Mouse (Mus musculus) hindbrain, embryonic 16.5 days (tissue): ENCODE measurements around the gene Hdac9. TPM values are rescaled to one million over a fixed set of nuclear protein-coding genes. Genes with fewer than 3 reads are reported as not detected.

Experiments
- ATAC-seq: fragments of 200-750 bp; cut with Nextera tagmentation; 2 replicates; pipeline ENCODE4 v1.8.0; 2017; ENCODE audit warnings: moderate TSS enrichment, moderate library complexity
- H3K27ac ChIP-seq: fragments of 300-500 bp; sonication (generic); 2 replicates; pipeline ENCODE4 v1.5.1; 2014; ENCODE audit warnings: low read depth, mild to moderate bottlenecking, control low read depth, low read length, moderate library complexity
- H3K27me3 ChIP-seq: fragments of 300-500 bp; sonication (generic); replicated peaks from 2 replicates; pipeline ENCODE4 v1.6.1; 2014; ENCODE audit warnings: low read length; ENCODE audit not compliant: control insufficient read depth, insufficient read depth
- H3K36me3 ChIP-seq: fragments of 300-500 bp; sonication (generic); 2 replicates; pipeline ENCODE4 v1.6.1; 2014; ENCODE audit warnings: mild to moderate bottlenecking, low read length, moderate library complexity, mixed read lengths; ENCODE audit not compliant: control insufficient read depth, insufficient read depth
- H3K4me1 ChIP-seq: fragments of 300-500 bp; sonication (generic); 2 replicates; pipeline ENCODE4 v1.6.1; 2014; ENCODE audit warnings: low read depth, low read length; ENCODE audit not compliant: control insufficient read depth, insufficient read depth
- H3K4me2 ChIP-seq: fragments of 300-500 bp; sonication (generic); 2 replicates; pipeline ENCODE4 v1.6.1; 2014; ENCODE audit warnings: mild to moderate bottlenecking, low read length, control low read depth, moderate library complexity
- H3K4me3 ChIP-seq: fragments of 300-500 bp; sonication (generic); 2 replicates; pipeline ENCODE4 v1.5.1; 2014; ENCODE audit warnings: mild to moderate bottlenecking, low read length, control low read depth, moderate library complexity
- H3K9ac ChIP-seq: fragments of 300-500 bp; sonication (generic); 2 replicates; pipeline ENCODE4 v1.6.1; 2014; ENCODE audit warnings: low read depth, mild to moderate bottlenecking, control low read depth, low read length, moderate library complexity
- H3K9me3 ChIP-seq: fragments of 300-500 bp; sonication (generic); 2 replicates; pipeline ENCODE4 v1.6.1; 2014; ENCODE audit warnings: mild to moderate bottlenecking, low read length, moderate library complexity; ENCODE audit not compliant: control insufficient read depth
- WGBS: fragments of 180-500 bp; shearing (Covaris S2); extraction: QIAGEN DNeasy Blood & Tissue Kit; methylation state at CpG from one replicate; pipeline ENCODE4 v1.1.7; 2014; 5-methylcytosine and 5-hydroxymethylcytosine counted together
- polyA plus RNA-seq: library from polyadenylated mRNA; unstranded; fragments of >200 nt; fragmentation: Nextera tagmentation; extraction: Ambion mirVana; gene quantifications from 2 replicates; pipeline ENCODE4 v1.2.1, GENCODE M21; 2015

Hdac9 gene
- polyA plus RNA-seq, 1 experiment from 2014 or later, result 10.4 TPM

GRCm38 (mm10) chr12:34378637-34379036 is 538.3 kb downstream of the Hdac9 start:
- ATAC-seq, result no peak
- Histone ChIP-seq H3K4me1 (no peaks in the 10 kb centered on the region), H3K9me3 (no peaks in the 10 kb centered on the region), H3K9ac (no peak overlapping the region), H3K4me3 (no peak overlapping the region), H3K27me3 (no peaks in the 10 kb centered on the region), H3K27ac (no peak overlapping the region), H3K36me3 (no peaks in the 10 kb centered on the region), H3K4me2 (no peak overlapping the region)
- WGBS, result 89% methylated on average over 4 of the region's 4 CpGs

- no peak for ATAC-seq
- 17% methylated on average over 6 of the region's 6 CpGs for WGBS
- H3K4me3 ChIP-seq, result no peak overlapping the region
Measured at GRCm38 (mm10) chr12:34351906-34352305, 565.0 kb downstream of the Hdac9 start.

DNA sequence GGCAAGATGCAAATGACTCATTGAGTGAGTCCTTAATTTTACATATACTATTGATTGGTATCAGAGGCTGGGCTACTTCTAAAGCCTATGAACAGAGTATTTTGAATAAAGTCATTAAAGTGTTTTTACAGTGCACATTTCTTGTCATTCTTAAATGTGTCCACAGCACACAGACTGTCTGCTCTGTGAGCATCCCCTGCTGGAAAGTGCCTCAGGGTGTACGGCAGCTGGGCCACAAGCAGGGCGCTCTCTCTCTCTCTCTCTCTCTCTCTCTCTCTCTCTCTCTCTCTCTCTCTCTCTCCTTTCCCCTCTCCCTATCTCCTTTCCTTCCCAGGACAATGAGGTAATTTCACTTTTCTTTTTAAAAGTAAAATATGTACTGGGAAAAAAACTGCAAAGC is 569.4 kb downstream of the Hdac9 start:
- Histone ChIP-seq H3K4me1 (no peaks in the 10 kb centered on the region), H3K27ac (no peak overlapping the region), H3K27me3 (no peaks in the 10 kb centered on the region), H3K4me2 (no peak overlapping the region), H3K9ac (no peak overlapping the region), H3K4me3 (no peak overlapping the region), H3K36me3 (no peaks in the 10 kb centered on the region), H3K9me3 (no peaks in the 10 kb centered on the region)
- no peak for ATAC-seq
- 43% methylated on average over 2 of the region's 2 CpGs for WGBS

More at GRCm38 (mm10) chr12:34351906-34352305, 565.0 kb downstream of the Hdac9 start:
- Histone ChIP-seq H3K27ac (no peak overlapping the region), H3K36me3 (no peaks in the 10 kb centered on the region), H3K4me1 (no peaks in the 10 kb centered on the region), H3K9me3 (no peaks in the 10 kb centered on the region), H3K4me2 (no peak overlapping the region), H3K27me3 (no peaks in the 10 kb centered on the region), H3K9ac (no peak overlapping the region)

DNA sequence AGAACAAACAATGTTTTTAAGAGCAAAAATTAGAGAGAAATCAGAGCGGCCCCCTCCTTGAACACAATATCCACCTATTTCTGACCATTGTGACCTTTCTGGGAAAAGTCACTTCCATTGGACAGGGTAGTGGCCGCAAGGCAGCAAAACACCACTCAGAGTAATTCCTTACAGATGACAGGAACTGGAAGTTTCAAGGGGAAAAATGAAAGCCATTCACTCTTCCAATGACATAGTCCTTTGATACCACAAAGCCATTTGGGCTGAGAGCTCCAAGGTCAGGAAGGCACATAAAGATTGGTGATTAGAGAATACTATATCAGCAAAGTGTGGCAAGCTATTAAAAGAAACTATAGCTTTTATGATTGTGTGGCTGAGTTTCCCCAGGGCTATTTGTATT is 574.1 kb downstream of the Hdac9 start:
- WGBS, result 89% methylated on average over 2 of the region's 2 CpGs
- Histone ChIP-seq H3K9ac (no peak overlapping the region), H3K9me3 (no peaks in the 10 kb centered on the region), H3K4me2 (no peak overlapping the region), H3K27me3 (no peaks in the 10 kb centered on the region), H3K36me3 (no peaks in the 10 kb centered on the region), H3K27ac (no peak overlapping the region), H3K4me1 (no peaks in the 10 kb centered on the region), H3K4me3 (no peak overlapping the region)
- no peak for ATAC-seq

DNA sequence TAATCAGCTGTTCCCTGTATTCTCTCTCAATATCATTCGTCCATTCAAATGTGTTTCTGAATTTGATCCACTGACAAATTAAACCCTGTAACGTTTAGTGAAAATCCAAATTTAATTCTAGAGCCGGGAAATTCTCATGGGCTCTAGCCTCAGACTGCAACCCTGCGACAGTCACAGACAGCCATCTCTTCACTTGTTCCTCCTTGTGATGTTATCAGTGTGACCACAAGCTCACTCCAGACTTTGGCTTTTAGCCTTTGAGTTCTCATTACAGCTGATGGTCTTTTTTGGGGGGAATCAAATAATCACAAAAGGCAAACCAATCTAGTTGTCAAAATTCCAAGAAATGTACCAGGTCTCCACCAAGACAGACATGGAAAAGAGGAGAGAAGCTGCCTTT is 578.0 kb downstream of the Hdac9 start:
- Histone ChIP-seq H3K4me2 (no peak overlapping the region), H3K9me3 (no peaks in the 10 kb centered on the region), H3K4me3 (no peak overlapping the region), H3K27me3 (no peaks in the 10 kb centered on the region), H3K36me3 (no peaks in the 10 kb centered on the region), H3K4me1 (no peaks in the 10 kb centered on the region), H3K27ac (no peak overlapping the region), H3K9ac (no peak overlapping the region)
- ATAC-seq, result no peak
- 86% methylated on average over 4 of the region's 4 CpGs for WGBS

DNA sequence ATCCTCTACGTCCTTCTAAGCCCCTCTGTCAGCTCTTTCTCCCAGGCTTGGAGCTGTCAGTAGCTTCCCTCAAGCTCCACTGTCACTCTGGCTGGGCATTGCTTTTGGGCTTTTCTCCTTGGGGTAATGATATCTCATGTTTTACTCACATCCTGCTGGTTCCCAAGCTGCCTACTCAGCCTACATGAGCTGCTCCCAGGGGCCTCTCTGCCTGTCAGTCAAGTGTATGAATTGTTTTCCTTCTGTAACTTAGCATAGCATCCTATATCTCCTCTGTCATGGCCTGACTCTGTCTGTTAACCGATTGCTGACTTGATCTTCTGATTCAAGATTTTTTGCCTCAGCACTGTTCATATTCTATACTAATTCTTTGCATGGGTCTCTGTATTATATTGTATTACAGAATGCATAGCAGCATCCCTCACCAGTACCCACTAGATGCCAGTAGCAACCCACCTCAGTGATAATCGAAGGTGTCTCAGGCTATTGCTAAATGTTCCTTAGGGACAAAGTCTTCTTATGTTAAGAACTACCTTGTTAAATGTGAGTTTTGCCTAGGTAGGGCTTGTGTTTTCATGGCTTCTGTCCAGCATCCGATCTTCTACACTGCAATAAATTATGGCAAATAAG is 582.3 kb downstream of the Hdac9 start:
- peak; percentile 67; the same call in 1 of the 2 replicates for ATAC-seq
- 82% methylated on average over 4 of the region's 4 CpGs for WGBS
- H3K4me1 ChIP-seq, result no peaks in the 10 kb centered on the region
- no peak overlapping the region for H3K27ac ChIP-seq
- no peak overlapping the region for H3K4me3 ChIP-seq
- no peaks in the 10 kb centered on the region for H3K9me3 ChIP-seq
- no peak overlapping the region; the same call in 1 of the 2 replicates for H3K9ac ChIP-seq
- no peaks in the 10 kb centered on the region for H3K27me3 ChIP-seq
- H3K36me3 ChIP-seq, result no peaks in the 10 kb centered on the region
- H3K4me2 ChIP-seq, result no peak overlapping the region

GRCm38 (mm10) chr12:34332884-34333283 is 584.0 kb downstream of the Hdac9 start:
- Histone ChIP-seq H3K4me2 (no peak overlapping the region), H3K36me3 (no peaks in the 10 kb centered on the region), H3K27me3 (no peaks in the 10 kb centered on the region), H3K9ac (no peak overlapping the region), H3K4me3 (no peak overlapping the region), H3K27ac (no peak overlapping the region), H3K4me1 (no peaks in the 10 kb centered on the region), H3K9me3 (no peaks in the 10 kb centered on the region)
- WGBS, result 66% methylated on average over 4 of the region's 4 CpGs
- no peak for ATAC-seq

DNA sequence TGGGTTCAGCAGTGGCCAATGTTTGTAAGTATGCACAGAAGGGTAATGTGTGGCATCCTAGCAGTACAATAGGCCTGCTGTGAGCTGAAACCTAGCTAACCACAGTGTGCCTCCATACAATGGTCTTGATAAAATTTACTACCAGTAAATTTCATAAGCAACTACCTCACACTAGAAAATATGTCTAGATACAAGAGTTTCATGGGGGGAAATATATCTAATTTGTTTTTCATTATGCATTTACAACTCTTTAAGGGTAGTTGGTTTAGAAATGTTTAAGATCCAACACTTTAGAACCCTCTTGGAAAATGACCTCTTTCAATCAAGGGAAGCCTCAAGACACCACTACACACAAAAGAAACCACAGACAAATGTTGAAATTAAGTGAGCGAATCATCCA is 589.8 kb downstream of the Hdac9 start:
- 89% methylated on average over 1 of the region's 1 CpGs for WGBS
- Histone ChIP-seq H3K27ac (no peak overlapping the region), H3K4me3 (no peak overlapping the region), H3K9ac (no peak overlapping the region), H3K4me2 (no peak overlapping the region), H3K36me3 (no peaks in the 10 kb centered on the region), H3K27me3 (no peaks in the 10 kb centered on the region), H3K9me3 (no peaks in the 10 kb centered on the region), H3K4me1 (no peaks in the 10 kb centered on the region)
- no peak for ATAC-seq

- Histone ChIP-seq H3K9ac (no peak overlapping the region), H3K4me1 (no peaks in the 10 kb centered on the region), H3K4me2 (no peak overlapping the region), H3K36me3 (no peaks in the 10 kb centered on the region), H3K9me3 (no peaks in the 10 kb centered on the region), H3K27ac (no peak overlapping the region), H3K4me3 (no peak overlapping the region), H3K27me3 (no peaks in the 10 kb centered on the region)
- WGBS, result 88% methylated on average over 15 of the region's 15 CpGs
- no peak for ATAC-seq
Measured at GRCm38 (mm10) chr12:34312113-34312719, 604.7 kb downstream of the Hdac9 start.
